Mouse (Mus musculus): ENCODE data around the gene Zfp229.
"Not testable (repeated sequence)": the region's sequence is repeated elsewhere in the genome, so short reads cannot be mapped to it uniquely, and the experiment has no call there.

Gene Zfp229

DNA sequence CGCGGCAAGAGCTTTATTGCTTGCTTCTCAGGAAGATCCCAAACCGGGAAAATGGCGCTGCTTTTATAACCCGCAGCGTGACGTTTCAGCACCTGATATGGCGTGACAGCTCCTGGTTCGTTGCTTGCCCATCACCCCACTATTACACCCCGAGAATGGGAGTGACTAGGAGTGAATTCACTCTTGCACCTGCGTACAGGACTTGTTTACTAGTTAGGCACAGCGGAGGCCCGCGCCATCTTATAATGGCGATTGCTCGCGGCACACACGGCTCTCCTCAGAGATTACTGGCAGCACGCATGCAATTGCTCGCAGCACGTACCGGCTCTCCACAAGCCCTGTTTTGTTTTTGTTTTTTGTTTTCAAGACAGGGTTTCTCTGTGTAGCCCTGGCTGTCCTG, at the start of gene Zfp229:
Zfp229 (plus strand) TSS at position 301 of the 400 bp plus-strand sequence.
- DNase-seq (ENCODE audit: low read depth in 1 of 2, low spot score in 2 of 2), result not testable (repeated sequence)

DNA sequence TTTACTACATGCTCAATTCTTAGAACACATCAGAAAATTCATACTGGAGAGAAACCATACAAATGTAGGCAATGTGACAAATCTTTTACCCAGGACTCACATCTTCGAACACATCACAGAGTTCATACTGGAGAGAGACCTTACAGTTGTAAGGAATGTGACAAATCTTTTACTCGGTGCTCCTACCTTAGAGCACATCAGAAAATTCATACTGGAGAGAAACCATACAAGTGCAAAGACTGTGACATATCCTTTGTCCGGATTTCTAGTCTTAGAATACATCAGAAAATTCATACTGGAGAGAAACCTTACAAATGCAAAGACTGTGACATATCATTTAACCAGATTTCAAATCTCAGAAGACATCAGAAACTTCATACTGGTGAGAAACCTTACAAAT, 39.0 kb upstream of the Zfp229 start, which contains the start of gene Gm10226:
Gm10226 (plus strand) TSS at position 301 of the 400 bp plus-strand sequence.
- DNase-seq (ENCODE audit: low read depth in 1 of 2, low spot score in 2 of 2), result no peak

DNA sequence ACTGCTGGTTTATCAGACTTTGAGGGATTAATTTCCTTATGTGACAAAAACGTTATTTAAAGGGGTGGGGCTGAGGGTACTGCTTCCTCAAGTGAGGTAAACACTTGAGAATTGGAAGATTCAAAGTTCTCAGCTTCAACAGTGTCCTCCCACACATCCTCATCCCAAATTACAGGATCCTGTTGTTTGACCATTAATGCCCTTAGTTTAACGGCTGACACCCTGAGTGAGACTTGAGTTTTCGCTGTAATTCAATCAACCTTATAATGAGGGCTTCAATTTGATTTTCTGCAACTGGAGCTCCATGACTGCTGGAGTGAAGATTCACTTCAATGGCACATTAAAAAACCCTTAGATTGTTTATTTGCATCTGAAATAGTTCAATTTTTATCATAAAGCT, 37.3 kb upstream of the Zfp229 start:
- DNase-seq (ENCODE audit: low read depth in 1 of 2, low spot score in 2 of 2), result no peak

DNA sequence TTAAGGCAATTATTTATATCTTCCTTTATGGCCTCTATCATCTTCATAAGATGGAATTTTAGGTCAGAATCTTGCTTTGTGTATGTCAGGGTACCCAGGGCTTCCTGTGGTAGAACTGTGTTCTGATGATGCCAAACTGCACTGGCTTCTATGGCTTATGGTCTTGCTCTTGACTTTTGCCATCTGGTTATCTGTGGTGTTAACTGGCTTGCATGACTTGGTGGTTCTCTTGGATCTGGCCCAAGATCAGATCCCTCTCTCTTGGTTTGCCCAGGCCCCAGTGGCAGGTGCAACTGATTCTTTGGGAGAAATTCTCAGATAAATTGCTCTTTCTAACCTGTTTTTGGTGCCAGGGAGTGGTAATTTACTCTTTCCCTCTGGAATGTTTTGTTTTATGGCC, 34.5 kb upstream of the Zfp229 start:
- no peak for DNase-seq (ENCODE audit: low read depth in 1 of 2, low spot score in 2 of 2)

DNA sequence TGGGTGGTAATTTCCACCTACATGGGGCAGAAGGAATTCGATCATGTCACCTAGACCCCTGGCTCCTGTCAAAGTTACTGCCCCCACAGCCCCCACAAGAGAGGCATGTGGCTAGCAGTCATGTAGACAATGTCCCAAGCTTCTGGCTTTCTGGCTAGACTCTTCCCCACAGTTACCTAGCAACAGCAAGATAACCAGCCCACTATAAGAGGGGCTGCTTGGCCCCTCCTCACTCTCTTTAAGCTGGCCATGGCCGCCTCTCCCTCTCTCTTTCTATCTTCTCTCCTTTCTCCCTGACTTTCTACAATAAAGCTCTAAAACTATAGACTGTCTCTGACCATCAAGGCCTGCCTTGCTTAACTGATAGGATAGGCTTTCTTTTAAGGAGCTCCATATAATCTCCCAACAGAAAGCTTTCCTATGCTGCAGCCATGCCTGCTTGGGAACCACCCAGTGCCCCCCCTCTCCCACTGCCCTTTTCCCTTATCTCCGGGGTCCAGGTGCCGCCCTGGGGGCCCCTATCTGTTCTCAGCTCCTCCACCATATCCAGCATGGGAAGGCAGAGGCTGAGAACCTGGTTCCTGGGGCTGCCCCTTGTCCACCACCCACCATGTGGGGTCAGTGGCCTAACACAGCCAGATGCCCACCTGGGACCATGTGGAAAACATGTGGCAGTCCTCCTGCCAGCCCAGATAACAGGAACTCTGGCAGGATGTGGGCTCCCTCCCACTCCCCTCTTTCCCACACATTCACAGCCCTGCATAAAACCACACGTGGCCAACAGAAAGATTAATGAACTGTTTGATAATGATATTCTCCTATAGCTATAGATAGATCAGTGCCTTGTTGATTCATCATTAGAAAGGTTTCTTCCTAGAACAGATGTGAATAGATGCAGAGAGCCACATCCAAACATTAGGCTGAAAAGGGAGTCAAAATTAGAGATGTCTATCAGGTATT, 28.0 kb upstream of the Zfp229 start:
- no peak for DNase-seq (ENCODE audit: low read depth in 1 of 2, low spot score in 2 of 2)

DNA sequence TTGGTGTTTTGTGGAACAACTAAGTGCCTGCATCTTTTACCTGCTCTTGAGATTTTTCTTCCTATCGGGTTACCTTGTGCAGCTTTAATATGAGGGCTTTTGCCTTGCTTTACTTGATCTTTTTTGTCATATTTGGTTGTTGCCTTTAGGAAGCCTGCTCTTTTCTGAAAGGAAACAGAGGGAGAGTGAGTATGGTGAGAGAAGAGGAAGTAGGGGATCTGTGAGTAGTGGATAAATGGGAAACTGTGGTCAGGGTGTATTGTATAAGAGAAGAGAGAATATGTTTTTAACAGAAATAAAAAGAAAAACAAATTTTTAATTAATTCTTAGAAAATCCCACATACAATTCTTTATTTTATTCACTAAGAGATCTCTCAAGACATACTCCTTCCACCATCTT, 27.2 kb upstream of the Zfp229 start:
- DNase-seq (ENCODE audit: low read depth in 1 of 2, low spot score in 2 of 2), result no peak

DNA sequence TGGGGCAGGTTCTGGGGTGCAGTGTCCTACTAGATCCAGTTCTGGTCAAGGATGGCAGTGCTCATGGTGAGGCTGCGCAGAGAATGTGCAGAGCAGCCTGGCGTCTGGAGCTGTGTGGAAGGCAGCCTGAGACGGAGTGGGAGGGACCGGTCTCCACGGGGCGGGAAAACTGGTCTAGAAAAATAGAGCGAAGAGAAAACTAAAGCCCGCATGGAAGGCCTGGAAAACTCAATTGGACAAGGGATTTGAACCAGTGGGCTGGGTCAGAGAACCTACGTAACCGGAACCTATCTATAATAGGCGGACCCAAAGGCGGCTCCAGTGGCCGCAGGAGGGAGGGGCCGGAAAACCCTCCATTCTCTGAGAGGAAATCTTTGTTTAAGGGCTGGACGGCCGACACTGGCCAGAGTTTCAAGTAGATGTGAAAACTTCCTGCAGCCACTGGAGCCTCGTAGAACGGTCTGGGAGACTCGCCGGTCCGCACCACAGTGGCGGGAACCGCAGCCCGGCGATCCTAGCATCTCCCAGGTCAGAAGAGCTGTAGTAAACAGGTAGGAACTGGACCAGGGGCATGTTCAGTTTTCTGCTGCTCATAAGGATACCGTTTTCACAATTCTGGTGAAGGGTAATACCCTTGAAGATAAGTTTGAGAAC, 23.1 kb upstream of the Zfp229 start, which contains the start of gene Zfp760:
Zfp760 (plus strand) TSS at position 399 of the 654 bp plus-strand sequence.
- DNase-seq (ENCODE audit: low read depth in 1 of 2, low spot score in 2 of 2), result peak; percentile 34 to 38

DNA sequence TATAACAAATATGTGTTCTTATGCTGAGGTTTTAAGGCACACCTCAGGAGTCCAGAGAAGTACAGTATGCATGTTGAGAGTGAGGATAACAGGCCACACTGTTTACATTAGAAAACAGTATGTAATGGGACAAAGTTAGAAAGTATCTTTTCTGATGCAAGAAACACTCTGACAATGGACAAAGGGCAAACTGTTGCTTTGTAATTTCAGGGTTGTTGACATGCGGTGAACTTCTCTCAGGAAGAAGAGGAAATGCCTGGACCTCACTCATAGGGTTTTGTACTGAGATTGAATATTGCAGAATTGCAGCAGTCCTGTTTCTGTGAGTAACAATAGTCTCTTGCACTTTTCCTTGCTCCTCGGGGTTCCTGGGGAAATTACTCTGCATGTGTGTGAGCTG, 22.2 kb upstream of the Zfp229 start:
- DNase-seq (ENCODE audit: low read depth in 1 of 2, low spot score in 2 of 2), result no peak

DNA sequence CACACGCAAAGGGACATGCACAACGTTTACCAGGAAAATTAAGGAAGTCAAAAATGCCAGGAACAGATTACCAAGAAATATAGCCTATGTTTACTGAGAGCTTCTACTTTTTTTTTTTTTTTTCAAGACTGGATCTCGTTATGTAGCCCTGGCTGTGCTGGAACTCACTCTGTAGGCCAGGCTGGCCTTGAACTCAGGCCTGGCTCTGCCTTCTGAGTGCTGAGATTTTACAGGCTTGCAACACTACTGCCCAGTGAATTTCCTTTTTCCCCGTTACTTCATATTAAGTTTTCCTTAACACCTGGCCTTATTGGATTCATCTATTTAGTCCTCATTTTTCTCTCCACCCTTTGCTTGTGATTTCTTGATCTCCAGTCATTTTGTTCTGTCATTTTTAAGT, 2.5 kb downstream of the Zfp229 start:
- no peak for DNase-seq (ENCODE audit: low read depth in 1 of 2, low spot score in 2 of 2)

DNA sequence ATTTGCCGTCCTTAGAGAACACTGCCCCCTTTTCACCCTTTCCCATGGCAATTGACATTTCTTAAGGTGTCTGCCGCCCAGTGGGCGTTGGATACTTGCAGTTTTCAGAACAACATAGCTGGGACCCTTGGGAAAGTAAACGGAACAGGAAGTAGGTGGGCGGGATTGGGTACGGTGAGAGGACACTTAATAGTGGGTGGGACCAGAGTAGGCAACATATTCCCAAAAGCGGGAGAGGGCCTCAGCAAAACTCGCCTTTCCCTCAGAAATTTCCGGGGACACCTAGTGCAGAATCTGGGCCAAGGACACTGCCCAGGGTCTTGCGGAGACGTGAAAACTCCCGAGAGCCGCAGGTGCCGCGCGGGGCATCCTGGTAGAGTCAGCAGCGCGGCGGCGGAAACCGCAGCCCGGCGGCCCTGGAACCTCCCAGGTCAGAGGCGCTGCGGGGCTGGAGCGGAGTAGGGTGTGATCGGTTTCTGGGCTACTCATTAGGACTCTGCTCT, 3.0 kb downstream of the Zfp229 start:
- peak; percentile 0 to 21 for DNase-seq (ENCODE audit: low read depth in 1 of 2, low spot score in 2 of 2)

DNA sequence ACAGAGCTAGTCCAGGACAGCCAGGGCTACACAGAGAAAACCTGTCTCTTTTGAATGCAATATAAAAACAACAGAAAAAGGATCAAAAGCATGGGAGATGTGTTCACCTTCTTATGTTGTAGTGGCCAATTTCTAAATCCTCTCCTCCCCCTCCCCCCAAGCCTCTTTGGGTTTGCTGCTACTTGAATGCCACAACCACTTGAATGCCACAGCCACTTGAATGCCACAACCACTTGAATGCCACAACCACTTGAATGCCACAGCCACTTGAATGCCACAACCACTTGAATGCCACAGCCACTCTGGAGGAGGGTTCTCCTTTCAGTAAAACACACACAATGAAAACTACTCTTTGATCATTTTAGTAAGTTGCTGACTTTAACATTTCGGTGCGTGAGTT, 22.2 kb downstream of the Zfp229 start:
- DNase-seq (ENCODE audit: low read depth in 1 of 2, low spot score in 2 of 2), result no peak

DNA sequence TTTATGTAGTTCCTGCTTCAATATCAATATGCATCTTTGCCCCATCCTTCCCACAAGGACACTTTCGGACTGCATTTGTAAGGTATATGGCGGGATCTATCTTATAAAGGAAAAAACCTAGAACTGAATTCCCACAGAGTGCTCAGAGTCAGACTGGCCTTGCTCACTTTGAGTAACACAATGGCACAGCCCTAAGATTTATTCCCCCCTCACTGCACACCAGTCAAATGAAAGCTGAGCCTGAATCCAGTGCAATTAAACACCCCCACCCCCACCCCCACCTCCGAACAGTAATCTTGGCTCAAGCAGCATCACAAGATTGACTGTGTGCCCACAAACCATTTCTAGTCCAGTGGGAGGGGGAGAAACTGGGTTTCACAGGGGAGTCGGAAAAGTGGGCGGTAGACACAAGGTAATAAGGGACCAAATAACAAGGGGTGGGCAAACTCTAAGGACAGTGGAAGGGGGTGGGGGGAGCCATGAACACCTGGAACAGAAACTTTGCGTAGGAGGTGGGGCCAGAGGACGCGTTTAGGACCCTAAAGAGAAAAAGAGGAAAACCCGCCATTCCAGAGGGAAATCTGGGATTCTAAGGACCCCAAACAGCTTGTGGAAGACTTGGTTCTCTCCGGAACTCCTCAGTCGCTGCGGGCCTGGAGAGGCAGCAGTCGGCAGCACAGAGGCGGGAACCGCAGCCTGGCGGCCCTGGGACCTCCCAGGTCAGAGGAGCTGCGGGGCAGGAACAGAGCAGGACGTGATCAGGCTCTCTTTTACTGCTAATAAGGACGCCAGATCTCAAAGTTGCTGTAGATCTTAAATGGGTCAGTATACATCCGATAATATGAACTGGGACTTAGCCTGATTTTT, 23.0 kb downstream of the Zfp229 start:
- no peak for DNase-seq (ENCODE audit: low read depth in 1 of 2, low spot score in 2 of 2)

DNA sequence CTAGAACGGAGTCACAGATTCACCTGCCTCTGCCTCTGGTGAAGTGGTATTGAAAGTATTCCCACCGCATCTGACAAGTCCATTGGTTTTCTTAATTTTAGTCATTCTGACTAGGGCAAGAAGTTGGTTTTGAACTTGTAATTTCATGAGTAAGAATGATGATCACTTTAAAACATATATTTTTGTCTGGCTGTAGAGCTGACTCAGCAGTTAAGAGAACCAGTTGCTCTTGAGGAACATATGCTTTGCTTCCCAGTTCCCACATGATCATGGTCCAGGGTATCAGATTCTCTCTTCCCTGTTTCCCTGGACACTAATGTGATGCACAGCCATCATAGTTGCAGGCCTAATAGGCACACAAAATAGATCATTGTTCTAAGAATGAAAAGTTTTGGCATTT, 39.7 kb downstream of the Zfp229 start:
- no peak for DNase-seq (ENCODE audit: low read depth in 1 of 2, low spot score in 2 of 2)

DNA sequence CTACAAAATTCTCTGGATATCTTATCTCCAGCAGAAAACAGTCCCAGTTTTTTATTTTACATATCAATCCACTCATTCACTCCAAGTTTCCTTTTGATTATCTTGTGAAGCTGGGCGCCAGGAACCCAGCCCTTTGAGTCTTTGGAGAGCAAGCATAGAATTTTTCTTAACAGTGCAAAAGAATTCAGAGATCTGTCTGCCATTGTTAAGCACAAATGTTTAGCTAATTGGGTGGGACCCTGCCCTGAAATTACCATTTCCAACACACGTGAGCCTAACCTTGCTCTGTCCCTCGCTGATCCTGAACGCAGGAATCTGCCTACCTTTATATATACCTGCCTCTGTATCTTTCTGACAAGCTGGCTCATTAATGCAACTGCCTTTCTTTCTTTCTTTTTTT, 61.7 kb downstream of the Zfp229 start:
- no peak for DNase-seq (ENCODE audit: low read depth in 1 of 2, low spot score in 2 of 2)

DNA sequence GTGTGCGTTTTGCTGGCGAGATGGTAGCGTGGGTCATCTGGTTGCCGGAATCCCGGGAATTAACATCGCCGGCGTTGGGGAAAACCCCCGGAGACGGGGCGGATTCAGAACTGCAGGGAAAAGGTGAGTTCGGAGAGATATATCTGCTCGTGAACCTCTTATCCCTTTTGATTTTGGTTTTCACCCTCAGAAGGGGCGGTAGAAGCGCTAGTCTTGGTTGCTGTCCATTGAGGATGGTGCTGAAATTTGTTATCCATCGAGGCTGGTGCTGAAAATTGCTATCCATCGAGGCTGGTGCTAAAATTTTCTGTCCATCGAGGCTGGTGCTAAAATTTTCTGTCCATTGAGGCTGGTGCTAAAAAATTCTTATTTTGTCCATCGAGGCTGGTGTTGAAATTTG, 70.8 kb downstream of the Zfp229 start:
- DNase-seq (ENCODE audit: low read depth in 1 of 2, low spot score in 2 of 2), result not testable (repeated sequence)

All from monocyte, adult 2 months (primary cell).